Mouse (Mus musculus) forebrain, embryonic 13.5 days (tissue): ENCODE measurements around the gene Ank3. TPM values are rescaled to one million over a fixed set of nuclear protein-coding genes. Genes with fewer than 3 reads are reported as not detected.

ENCODE experiments used
- ATAC-seq: fragments of 200-750 bp; cut with Nextera tagmentation; 2 replicates; pipeline ENCODE4 v1.8.0; 2017
- H3K27ac ChIP-seq: fragments of 300-500 bp; sonication (generic); 2 replicates; pipeline ENCODE4 v1.5.1; 2015; ENCODE audit warnings: inconsistent platforms, mild to moderate bottlenecking, moderate library complexity
- H3K27me3 ChIP-seq: fragments of 300-500 bp; sonication (generic); 2 replicates; pipeline ENCODE4 v1.6.1; 2015; ENCODE audit warnings: mild to moderate bottlenecking, inconsistent platforms
- H3K36me3 ChIP-seq: fragments of 300-500 bp; sonication (generic); 2 replicates; pipeline ENCODE4 v1.6.1; 2015; ENCODE audit warnings: mild to moderate bottlenecking, inconsistent platforms; ENCODE audit not compliant: poor library complexity, severe bottlenecking
- H3K4me1 ChIP-seq: fragments of 300-500 bp; sonication (generic); 2 replicates; pipeline ENCODE4 v1.6.1; 2015; ENCODE audit warnings: inconsistent platforms
- H3K4me2 ChIP-seq: fragments of 300-500 bp; sonication (generic); 2 replicates; pipeline ENCODE4 v1.6.1; 2015; ENCODE audit warnings: inconsistent platforms, mild to moderate bottlenecking, moderate library complexity
- H3K4me3 ChIP-seq: fragments of 300-500 bp; sonication (generic); 2 replicates; pipeline ENCODE4 v1.5.1; 2015; ENCODE audit warnings: mild to moderate bottlenecking, inconsistent platforms
- H3K9ac ChIP-seq: fragments of 300-500 bp; sonication (generic); 2 replicates; pipeline ENCODE4 v1.6.1; 2015; ENCODE audit warnings: mild to moderate bottlenecking, inconsistent platforms
- H3K9me3 ChIP-seq: fragments of 300-500 bp; sonication (generic); replicated peaks from 2 replicates; pipeline ENCODE4 v1.6.1; 2016; ENCODE audit warnings: inconsistent platforms
- WGBS: fragments of 180-500 bp; shearing (Covaris S2); methylation state at CpG from one replicate; pipeline ENCODE4 v1.1.7; 2015; 5-methylcytosine and 5-hydroxymethylcytosine counted together
- polyA plus RNA-seq: library from polyadenylated mRNA; unstranded; fragments of >200 nt; fragmentation: Nextera tagmentation; extraction: Ambion mirVana; gene quantifications from 2 replicates; pipeline ENCODE4 v1.2.1, GENCODE M21; 2015

Ank3 gene
- polyA plus RNA-seq, 1 experiment from 2014 or later = 63.5 TPM

- WGBS = 86% methylated on average over 2 of the region's 4 CpGs
Observed at GRCm38 (mm10) chr10:69967994-69968393, 569.4 kb downstream of the Ank3 start.

GRCm38 (mm10) chr10:69979636-69980035 is 581.1 kb downstream of the Ank3 start:
- 93% methylated on average over 2 of the region's 2 CpGs for WGBS

More at GRCm38 (mm10) chr10:69967994-69968393, 569.4 kb downstream of the Ank3 start:
- H3K4me3 ChIP-seq = no peak overlapping the region
- no peak for ATAC-seq
- H3K9me3 ChIP-seq = no peaks in the 10 kb centered on the region
- H3K36me3 ChIP-seq = 0 out of 2 replicates have a peak, but pooled peaks cover 5% of the 10 kb centered on the region
- H3K4me2 ChIP-seq = no peak overlapping the region
- no peaks in the 10 kb centered on the region for H3K27me3 ChIP-seq
- H3K27ac ChIP-seq = no peak overlapping the region
- no peak overlapping the region for H3K9ac ChIP-seq
- H3K4me1 ChIP-seq = no peaks in the 10 kb centered on the region

GRCm38 (mm10) chr10:69981386-69982097 is 583.0 kb downstream of the Ank3 start:
- Histone ChIP-seq H3K4me1 (no peaks in the 10 kb centered on the region), H3K4me3 (no peak overlapping the region), H3K27me3 (no peaks in the 10 kb centered on the region), H3K36me3 (peaks cover 35% of the 10 kb centered on the region), H3K9ac (no peak overlapping the region), H3K4me2 (no peak overlapping the region), H3K27ac (no peak overlapping the region), H3K9me3 (no peaks in the 10 kb centered on the region)
- no peak for ATAC-seq
- WGBS = 80% methylated on average over 21 of the region's 21 CpGs

More at GRCm38 (mm10) chr10:69979636-69980035, 581.1 kb downstream of the Ank3 start:
- Histone ChIP-seq H3K9me3 (no peaks in the 10 kb centered on the region), H3K27me3 (no peaks in the 10 kb centered on the region), H3K36me3 (peaks cover 46% of the 10 kb centered on the region), H3K4me1 (no peaks in the 10 kb centered on the region), H3K9ac (no peak overlapping the region), H3K4me2 (no peak overlapping the region), H3K27ac (no peak overlapping the region), H3K4me3 (no peak overlapping the region)
- ATAC-seq = peak; percentile 70; the same call in 1 of the 2 replicates

- no peak overlapping the region for H3K27ac ChIP-seq
- no peaks in the 10 kb centered on the region for H3K4me1 ChIP-seq
- WGBS = 96% methylated on average over 4 of the region's 4 CpGs
- no peak overlapping the region for H3K9ac ChIP-seq
- H3K4me2 ChIP-seq = no peak overlapping the region
- H3K36me3 ChIP-seq = peaks cover 39% of the 10 kb centered on the region
- no peaks in the 10 kb centered on the region; the same call in 1 of the 2 replicates for H3K9me3 ChIP-seq
- H3K4me3 ChIP-seq = no peak overlapping the region
- H3K27me3 ChIP-seq = no peaks in the 10 kb centered on the region
- no peak for ATAC-seq
Observed at GRCm38 (mm10) chr10:69982701-69983100, 584.1 kb downstream of the Ank3 start.

GRCm38 (mm10) chr10:69987496-69987895 is 588.9 kb downstream of the Ank3 start:
- ATAC-seq = no peak
- Histone ChIP-seq H3K4me3 (no peak overlapping the region), H3K9ac (no peak overlapping the region), H3K4me1 (no peaks in the 10 kb centered on the region), H3K27ac (no peak overlapping the region), H3K27me3 (no peaks in the 10 kb centered on the region), H3K4me2 (no peak overlapping the region), H3K9me3 (peaks cover 30% of the 10 kb centered on the region), H3K36me3 (peaks cover 74% of the 10 kb centered on the region)
- 97% methylated on average over 11 of the region's 11 CpGs for WGBS

GRCm38 (mm10) chr10:69997082-69997481 is 598.5 kb downstream of the Ank3 start:
- Histone ChIP-seq H3K4me2 (no peak overlapping the region), H3K4me1 (no peaks in the 10 kb centered on the region), H3K36me3 (peaks cover 50% of the 10 kb centered on the region), H3K9me3 (peaks cover 8% of the 10 kb centered on the region), H3K9ac (no peak overlapping the region), H3K27ac (no peak overlapping the region), H3K4me3 (no peak overlapping the region), H3K27me3 (no peaks in the 10 kb centered on the region)
- 88% methylated on average over 8 of the region's 8 CpGs for WGBS
- ATAC-seq = no peak

- 90% methylated on average over 5 of the region's 5 CpGs for WGBS
- peaks cover 56% of the 10 kb centered on the region for H3K36me3 ChIP-seq
- ATAC-seq = no peak
Observed at GRCm38 (mm10) chr10:70004058-70004457, 605.5 kb downstream of the Ank3 start.

GRCm38 (mm10) chr10:70004831-70005230 is 606.3 kb downstream of the Ank3 start:
- Histone ChIP-seq H3K4me2 (no peak overlapping the region), H3K27ac (no peak overlapping the region), H3K27me3 (no peaks in the 10 kb centered on the region), H3K9me3 (no peaks in the 10 kb centered on the region), H3K36me3 (peaks cover 50% of the 10 kb centered on the region), H3K9ac (no peak overlapping the region), H3K4me3 (no peak overlapping the region), H3K4me1 (no peaks in the 10 kb centered on the region)
- WGBS = 98% methylated on average over 15 of the region's 15 CpGs
- no peak for ATAC-seq

More at GRCm38 (mm10) chr10:70004058-70004457, 605.5 kb downstream of the Ank3 start:
- no peaks in the 10 kb centered on the region for H3K9me3 ChIP-seq
- H3K9ac ChIP-seq = no peak overlapping the region
- H3K4me2 ChIP-seq = no peak overlapping the region
- no peaks in the 10 kb centered on the region for H3K27me3 ChIP-seq
- H3K4me1 ChIP-seq = no peaks in the 10 kb centered on the region
- H3K4me3 ChIP-seq = no peak overlapping the region
- no peak overlapping the region for H3K27ac ChIP-seq

- Histone ChIP-seq H3K27me3 (no peaks in the 10 kb centered on the region), H3K4me1 (no peaks in the 10 kb centered on the region), H3K9me3 (no peaks in the 10 kb centered on the region), H3K27ac (no peak overlapping the region), H3K9ac (no peak overlapping the region), H3K36me3 (peaks cover 45% of the 10 kb centered on the region), H3K4me3 (no peak overlapping the region), H3K4me2 (no peak overlapping the region)
- 78% methylated on average over 9 of the region's 9 CpGs for WGBS
- no peak for ATAC-seq
Observed at GRCm38 (mm10) chr10:70006380-70006779, 607.8 kb downstream of the Ank3 start.

- peaks cover 39% of the 10 kb centered on the region for H3K36me3 ChIP-seq
- no peak for ATAC-seq
Observed at GRCm38 (mm10) chr10:70011738-70012137, 613.2 kb downstream of the Ank3 start.

GRCm38 (mm10) chr10:70013931-70014330 is 615.4 kb downstream of the Ank3 start:
- Histone ChIP-seq H3K4me2 (no peak overlapping the region), H3K4me3 (no peak overlapping the region), H3K4me1 (no peaks in the 10 kb centered on the region), H3K36me3 (peaks cover 38% of the 10 kb centered on the region), H3K27me3 (no peaks in the 10 kb centered on the region), H3K27ac (no peak overlapping the region), H3K9me3 (no peaks in the 10 kb centered on the region), H3K9ac (no peak overlapping the region)
- no peak for ATAC-seq
- 90% methylated on average over 13 of the region's 13 CpGs for WGBS

More at GRCm38 (mm10) chr10:70011738-70012137, 613.2 kb downstream of the Ank3 start:
- Histone ChIP-seq H3K4me1 (no peaks in the 10 kb centered on the region), H3K9me3 (no peaks in the 10 kb centered on the region), H3K9ac (no peak overlapping the region), H3K27me3 (no peaks in the 10 kb centered on the region), H3K4me2 (no peak overlapping the region), H3K4me3 (no peak overlapping the region), H3K27ac (no peak overlapping the region)
- 73% methylated on average over 5 of the region's 5 CpGs for WGBS

GRCm38 (mm10) chr10:70015201-70015600 is 616.6 kb downstream of the Ank3 start:
- H3K4me1 ChIP-seq = no peaks in the 10 kb centered on the region
- no peaks in the 10 kb centered on the region for H3K27me3 ChIP-seq
- WGBS = 80% methylated on average over 9 of the region's 9 CpGs
- no peak overlapping the region for H3K4me2 ChIP-seq
- no peak overlapping the region for H3K9ac ChIP-seq
- peaks cover 44% of the 10 kb centered on the region for H3K36me3 ChIP-seq
- no peaks in the 10 kb centered on the region for H3K9me3 ChIP-seq
- no peak for ATAC-seq
- no peak overlapping the region for H3K27ac ChIP-seq
- H3K4me3 ChIP-seq = no peak overlapping the region

- peaks cover 54% of the 10 kb centered on the region for H3K36me3 ChIP-seq
- no peak for ATAC-seq
- no peak overlapping the region for H3K4me2 ChIP-seq
- WGBS = 92% methylated on average over 2 of the region's 2 CpGs
- no peak overlapping the region for H3K9ac ChIP-seq
- no peaks in the 10 kb centered on the region for H3K9me3 ChIP-seq
- H3K27me3 ChIP-seq = no peaks in the 10 kb centered on the region
- H3K4me1 ChIP-seq = no peaks in the 10 kb centered on the region
- no peak overlapping the region for H3K27ac ChIP-seq
- H3K4me3 ChIP-seq = no peak overlapping the region
Observed at GRCm38 (mm10) chr10:70018691-70019090, 620.1 kb downstream of the Ank3 start.
